Mouse (Mus musculus): ENCODE data around the gene Mief2. TPM values are rescaled to one million over a fixed set of nuclear protein-coding genes. Genes with fewer than 3 reads are reported as not detected.

Mief2 gene
- 11.0 and 12.1 TPM in 2 replicates for polyA plus RNA-seq (2015; fragmentation: Nextera tagmentation; extraction: Ambion mirVana)

GRCm38 (mm10) chr11:60728260-60728761, at the start of gene Mief2:
Mief2 (plus strand) TSS chr11:60728398.

DNA sequence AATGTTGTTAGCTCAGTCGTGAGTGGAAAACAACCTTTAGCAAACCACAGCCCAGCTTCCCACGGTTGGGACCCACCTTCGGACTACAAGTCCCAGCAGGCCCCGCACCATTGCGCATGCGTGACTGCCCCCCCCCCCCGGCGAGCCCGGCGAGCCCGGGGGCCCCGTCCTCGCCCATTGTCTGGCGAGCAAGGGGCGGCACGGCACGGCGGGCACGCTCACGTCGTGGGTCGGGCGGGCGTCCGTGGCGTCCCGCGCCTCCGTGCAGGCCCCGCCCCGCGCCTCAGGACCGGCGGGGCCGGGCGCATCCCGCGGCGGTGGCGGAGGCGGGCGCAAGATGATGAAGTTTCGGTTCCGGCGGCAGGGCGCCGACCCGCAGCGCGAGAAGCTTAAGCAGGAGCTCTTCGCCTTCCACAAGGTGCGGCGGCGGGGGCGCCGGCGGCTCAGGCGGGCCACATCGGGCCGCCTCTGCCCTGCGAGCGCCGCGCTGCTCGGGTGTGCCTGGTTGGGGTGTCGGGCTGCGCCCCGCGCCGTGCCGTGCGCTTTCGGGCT, 28.6 kb upstream of the Mief2 start, which contains the start of gene Llgl1:
TSS of gene Llgl1 (plus strand) at position 200 of the 552 bp plus-strand sequence.

DNA sequence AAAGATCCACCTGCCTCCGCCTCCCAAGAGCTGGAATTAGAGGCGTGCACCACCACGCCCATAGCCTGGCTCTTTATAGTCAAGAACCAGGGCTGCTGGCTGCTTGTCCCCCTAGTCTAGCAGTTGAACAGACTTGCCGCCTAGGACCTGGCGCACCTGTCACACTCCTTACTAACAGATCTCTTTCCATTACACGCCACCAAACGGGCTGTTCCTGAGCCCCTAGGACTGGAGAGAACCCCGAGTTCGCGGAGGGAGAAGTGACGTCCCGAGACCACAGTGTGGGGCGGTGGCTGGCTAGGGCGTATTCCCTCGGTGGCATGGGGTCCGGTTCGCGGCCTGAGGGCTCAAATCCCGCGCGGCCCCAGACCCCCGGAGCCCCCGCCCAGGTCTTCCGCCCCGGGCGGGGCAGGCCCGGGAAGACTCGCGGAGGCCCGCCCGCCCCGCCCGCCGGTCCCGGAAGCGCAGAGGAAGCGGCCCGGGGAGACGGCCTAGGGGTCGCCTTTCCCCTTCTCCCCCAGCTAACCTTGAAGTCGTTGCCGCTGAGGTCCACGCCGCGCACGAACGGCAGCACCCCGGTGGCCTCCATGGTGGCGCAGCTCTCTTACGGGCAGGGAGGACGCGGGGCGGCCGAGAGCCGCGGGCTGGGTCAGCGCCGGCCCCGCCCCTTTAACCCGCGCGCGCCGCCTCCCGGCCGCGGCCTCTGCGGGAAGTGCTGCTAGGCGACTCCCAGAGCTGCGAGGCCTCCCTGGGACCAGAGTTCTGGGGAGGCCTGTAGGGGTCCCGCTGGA, 1.4 kb upstream of the Mief2 start, which contains the start of gene Flii:
TSS of gene Flii (minus strand) at position 663 of the 791 bp plus-strand sequence.

GRCm38 (mm10) chr11:60776829-60777740, 48.9 kb downstream of the Mief2 start, which contains the start of the genes Top3a and Smcr8:
Top3a (minus strand) TSS chr11:60777365.
Smcr8 (plus strand) TSS chr11:60777524.

Small RNA genes lying within 50 kb of the gene (microRNA-seq; reads per million reads assigned to microRNA genes)
- gene Mir5100, result 0.93 reads per million

Other genes with a start within 250 kb of the Mief2 start
- gene Alkbh5, start 192.0 kb upstream of the Mief2 start, polyA plus RNA-seq (2015; fragmentation: Nextera tagmentation; extraction: Ambion mirVana), result 27.8 and 30.6 TPM in 2 replicates
- 15.4 and 17.7 TPM in 2 replicates for gene Llgl1, start 28.7 kb upstream of the Mief2 start, polyA plus RNA-seq (2015; fragmentation: Nextera tagmentation; extraction: Ambion mirVana)
- 78.7 and 84.4 TPM in 2 replicates for gene Flii, start 1.1 kb upstream of the Mief2 start, polyA plus RNA-seq (2015; fragmentation: Nextera tagmentation; extraction: Ambion mirVana)
- gene Top3a, start 49.0 kb downstream of the Mief2 start, polyA plus RNA-seq (2015; fragmentation: Nextera tagmentation; extraction: Ambion mirVana), result 4.5 and 4.6 TPM in 2 replicates
- gene Smcr8, start 49.1 kb downstream of the Mief2 start, polyA plus RNA-seq (2015; fragmentation: Nextera tagmentation; extraction: Ambion mirVana), result 1.9 and 2.4 TPM in 2 replicates
- gene Shmt1, start 83.3 kb downstream of the Mief2 start, polyA plus RNA-seq (2015; fragmentation: Nextera tagmentation; extraction: Ambion mirVana), result 14.4 and 16.0 TPM in 2 replicates
- 24.5 and 25.9 TPM in 2 replicates for gene Dhrs7b, start 102.2 kb downstream of the Mief2 start, polyA plus RNA-seq (2015; fragmentation: Nextera tagmentation; extraction: Ambion mirVana)
- 44.7 and 47.3 TPM in 2 replicates for gene Tmem11, start 150.9 kb downstream of the Mief2 start, polyA plus RNA-seq (2015; fragmentation: Nextera tagmentation; extraction: Ambion mirVana)
- 11.6 and 13.4 TPM in 2 replicates for gene Natd1, start 186.4 kb downstream of the Mief2 start, polyA plus RNA-seq (2015; fragmentation: Nextera tagmentation; extraction: Ambion mirVana)
- 65.6 and 72.1 TPM in 2 replicates for gene Map2k3, start 203.6 kb downstream of the Mief2 start, polyA plus RNA-seq (2015; fragmentation: Nextera tagmentation; extraction: Ambion mirVana)

Data from urinary bladder, postnatal 0 days (tissue).